Mouse (Mus musculus) heart, adult 2 months (tissue): Measurements from ENCODE around the gene Pla2g2c.

ENCODE experiments used
- CTCF ChIP-seq: fragments of 200-600 bp; IDR thresholded peaks from 2 replicates; pipeline ENCODE4 v1.8.1; 2022; ENCODE audit warnings: antibody characterized with exemption, mild to moderate bottlenecking, moderate library complexity
- EP300 ChIP-seq: fragments of 200-500 bp; IDR thresholded peaks from 2 replicates; pipeline ENCODE4 v1.6.1; 2011; ENCODE audit warnings: low read depth, low read length, control low read depth; ENCODE audit not compliant: insufficient read depth

- TF ChIP-seq CTCF, result no peak
- TF ChIP-seq EP300, result no peak
Measured at GRCm38 (mm10) chr4:138753608-138754007, 29.0 kb downstream of the Pla2g2c start.
